Mouse (Mus musculus) brain, embryonic 14.5 days (tissue): ENCODE data around the gene Cdh13.

ENCODE experiments used
- CTCF ChIP-seq: fragments of 200-500 bp; IDR thresholded peaks from 2 replicates; pipeline ENCODE4 v1.5.1; 2012; ENCODE audit warnings: inconsistent platforms, mild to moderate bottlenecking, moderate library complexity, borderline replicate concordance; ENCODE audit not compliant: insufficient read depth, insufficient read length; ENCODE audit errors: extremely low read depth
- POLR2A ChIP-seq: fragments of 200-500 bp; IDR thresholded peaks from 2 replicates; pipeline ENCODE4 v1.6.1; 2012; ENCODE audit warnings: mild to moderate bottlenecking, inconsistent platforms, borderline replicate concordance; ENCODE audit not compliant: poor library complexity, insufficient read depth, insufficient read length, severe bottlenecking; ENCODE audit errors: extremely low read depth

DNA sequence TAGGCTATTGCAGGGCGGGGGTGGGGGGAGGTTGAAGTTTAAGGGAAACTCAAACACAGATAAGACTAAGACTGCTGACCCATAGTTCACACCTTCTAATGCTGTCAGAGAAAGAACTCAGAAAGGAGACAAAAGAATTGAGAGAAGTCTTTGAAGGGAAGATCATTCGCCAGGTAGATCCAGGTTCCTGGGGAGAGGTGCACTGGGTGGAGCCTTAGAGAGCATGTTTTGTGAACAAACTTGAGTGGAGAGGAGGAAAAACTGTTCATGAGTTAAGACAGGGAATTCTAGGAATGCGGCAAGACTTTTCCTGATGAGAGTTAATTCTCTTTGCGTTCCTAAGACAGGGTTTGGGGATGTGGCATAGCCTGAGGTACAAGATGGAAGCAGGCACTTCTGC, 366.4 kb downstream of the Cdh13 start:
- no peak for TF ChIP-seq CTCF
- TF ChIP-seq POLR2A = no peak
